Mouse (Mus musculus): ENCODE data around the gene Gltpd2.
"Not testable (repeated sequence)": the region's sequence is repeated elsewhere in the genome, so short reads cannot be mapped to it uniquely, and the experiment has no call there.

Gene Gltpd2

DNA sequence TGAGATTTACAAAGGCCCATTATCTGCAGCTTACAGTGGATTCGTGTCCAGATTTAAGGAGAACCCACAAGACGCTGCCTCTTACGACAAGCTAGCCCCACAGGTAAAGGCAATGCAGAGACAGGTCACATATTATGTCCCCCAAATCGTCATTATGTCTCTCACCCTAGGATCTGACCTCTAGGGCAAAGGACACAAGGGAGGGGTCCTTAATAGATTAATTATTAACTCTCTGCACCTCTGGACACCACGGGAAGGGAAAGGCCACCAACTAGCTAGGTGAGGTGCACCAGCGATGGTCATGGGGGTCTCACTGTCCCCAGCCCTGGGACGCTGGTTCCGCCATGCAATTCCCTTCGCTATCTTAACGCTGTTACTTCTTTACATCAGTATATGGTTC lies at the start of gene Gltpd2:
TSS of gene Gltpd2 (plus strand) at position 274 of the 400 bp plus-strand sequence.
- DNase-seq: no peak

DNA sequence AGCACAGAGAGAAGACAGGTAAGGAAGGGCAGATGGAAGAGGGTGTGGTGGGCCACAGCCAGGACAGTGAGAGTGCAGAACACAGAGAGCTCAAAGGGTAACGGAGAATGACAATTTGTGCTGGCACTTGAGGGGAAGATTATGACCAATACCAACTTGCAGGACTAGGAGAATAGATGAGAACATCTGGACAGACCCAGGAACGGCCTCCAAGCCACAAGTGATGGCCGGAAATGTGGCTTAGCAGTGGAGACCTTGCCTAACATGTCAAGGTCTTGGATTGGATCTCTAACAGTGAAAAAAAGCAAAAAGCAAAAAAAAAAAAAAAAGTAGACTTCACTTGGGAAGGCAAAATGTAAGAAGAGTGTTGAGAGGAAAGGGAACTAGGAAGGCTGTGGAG lies 49.2 kb upstream of the Gltpd2 start:
- no peak for DNase-seq

DNA sequence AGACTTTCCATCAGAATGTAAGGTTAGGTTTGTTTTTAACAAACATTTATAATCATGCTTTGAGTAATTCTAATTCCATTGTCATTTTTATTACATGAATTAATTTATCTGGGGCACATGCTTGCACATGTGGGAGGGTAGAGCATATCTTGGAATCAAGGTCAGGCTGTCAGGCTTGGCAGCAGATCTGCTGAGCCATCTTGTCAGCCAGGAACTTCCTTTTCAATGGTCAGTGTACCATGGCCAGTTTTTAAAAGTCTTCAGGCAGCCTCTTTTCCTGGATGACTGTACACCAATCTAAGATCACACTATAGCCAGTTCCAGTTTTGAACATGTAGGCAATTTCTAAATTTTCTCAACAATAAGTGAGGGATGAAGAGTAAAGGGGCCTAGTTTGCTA lies 46.3 kb upstream of the Gltpd2 start:
- DNase-seq: peak; percentile 84

DNA sequence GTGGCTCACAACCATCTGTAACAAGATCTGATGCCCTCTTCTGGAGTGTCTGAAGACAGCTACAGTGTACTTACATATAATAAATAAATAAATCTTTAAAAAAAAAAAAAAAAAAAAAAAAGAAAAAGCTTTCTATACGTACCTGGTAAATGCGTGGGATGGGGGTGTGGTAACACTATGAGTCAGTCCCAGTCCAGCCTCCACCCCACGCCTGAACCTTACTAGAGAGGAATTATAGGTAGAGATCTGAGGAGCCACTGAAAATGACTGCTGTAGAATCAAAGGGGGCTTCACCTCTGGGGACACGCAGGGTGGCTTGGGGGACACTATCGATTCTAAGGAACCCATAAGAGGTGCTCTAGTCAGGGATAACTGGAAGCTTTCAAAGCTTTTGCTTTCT lies 45.7 kb upstream of the Gltpd2 start:
- DNase-seq: not testable (repeated sequence)

DNA sequence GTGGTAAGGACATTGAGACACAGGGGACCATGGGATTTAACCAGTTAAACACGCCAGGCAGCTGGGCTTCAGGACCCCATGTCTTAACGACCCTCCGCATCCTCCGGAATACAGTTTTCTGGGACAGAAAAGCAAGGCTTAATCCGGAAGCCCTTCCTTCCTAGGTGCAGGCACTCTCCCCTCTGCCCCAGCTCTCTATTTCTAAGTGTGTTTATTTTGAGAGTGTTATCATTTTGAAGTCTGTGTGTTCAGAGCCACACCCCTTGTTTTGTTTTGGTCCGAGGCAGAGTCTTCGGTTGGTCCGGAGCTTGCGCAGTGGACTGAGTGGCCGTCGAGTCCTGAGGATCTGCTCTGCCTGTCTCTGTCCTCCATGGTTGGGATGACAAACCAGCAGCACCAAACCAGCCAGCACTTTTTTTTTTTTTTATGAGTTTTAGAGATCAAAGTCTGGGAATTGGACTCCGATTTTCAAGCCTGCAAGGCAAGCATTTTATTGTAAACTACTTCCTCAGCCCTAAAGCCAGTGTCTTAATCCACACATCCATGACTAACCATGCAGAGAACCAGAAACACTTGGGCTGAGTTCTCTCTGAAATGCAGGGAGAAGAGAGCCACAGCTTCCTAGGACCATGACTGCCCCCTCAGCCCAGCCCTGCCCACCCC lies 44.0 kb upstream of the Gltpd2 start:
- peak; percentile 86 for DNase-seq

DNA sequence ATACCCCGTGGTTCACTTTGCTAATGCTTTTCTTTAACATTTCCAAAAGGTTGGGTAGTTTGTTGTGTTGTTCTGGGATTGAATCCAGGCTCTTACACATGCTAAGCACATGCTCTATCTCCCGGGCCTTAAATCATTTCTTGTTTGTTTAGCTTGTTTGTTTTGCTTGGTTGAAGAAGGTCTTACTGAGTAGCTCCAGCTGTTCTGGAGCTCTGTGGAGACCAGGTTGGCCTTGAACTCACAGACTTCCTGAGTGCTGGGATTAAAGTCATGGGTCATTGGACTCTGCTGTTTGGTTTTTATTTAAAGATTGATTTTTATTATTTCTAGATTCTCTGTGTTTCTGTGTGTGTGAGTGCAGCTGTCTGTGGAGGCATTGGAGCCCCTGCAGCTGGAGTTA lies 33.5 kb upstream of the Gltpd2 start:
- DNase-seq: no peak

DNA sequence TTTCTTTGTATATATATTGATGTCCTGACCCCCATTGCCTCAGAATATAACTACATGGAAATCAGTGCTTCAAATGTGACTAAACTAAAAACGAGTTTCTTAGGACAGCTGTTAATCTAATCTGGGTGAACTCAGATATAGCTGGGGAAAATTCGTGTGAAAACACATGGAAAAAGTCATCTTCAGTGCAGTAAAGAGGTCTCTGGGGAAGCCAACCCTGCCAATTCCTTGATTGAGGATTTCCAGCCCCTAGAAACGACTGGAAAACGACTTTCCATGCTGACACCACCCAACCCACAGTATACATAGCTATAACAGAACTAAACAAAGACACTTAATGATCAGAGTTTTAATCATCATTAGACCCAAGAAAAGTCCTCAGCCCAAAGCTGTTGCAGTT lies 31.2 kb upstream of the Gltpd2 start:
- no peak for DNase-seq

DNA sequence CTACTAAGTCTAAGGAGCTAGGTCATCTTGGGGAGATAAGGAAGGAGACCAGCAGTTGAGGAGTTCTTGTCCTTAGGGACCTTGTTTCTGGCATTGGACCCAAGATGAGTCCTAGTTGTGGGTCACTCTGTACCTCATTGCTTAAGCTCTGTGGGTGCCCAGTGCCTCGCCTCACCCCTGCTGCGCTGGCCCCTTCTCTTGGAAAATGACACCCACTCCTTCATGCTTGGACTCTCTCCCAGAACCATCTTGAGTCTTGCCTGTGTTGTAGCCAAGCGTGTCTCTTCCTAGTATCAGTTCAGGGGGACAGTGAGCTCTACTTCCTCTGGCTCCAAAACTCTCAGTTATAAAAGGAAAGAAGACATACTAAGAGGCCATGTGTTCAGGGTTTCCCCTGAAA lies 29.9 kb upstream of the Gltpd2 start:
- DNase-seq: no peak

DNA sequence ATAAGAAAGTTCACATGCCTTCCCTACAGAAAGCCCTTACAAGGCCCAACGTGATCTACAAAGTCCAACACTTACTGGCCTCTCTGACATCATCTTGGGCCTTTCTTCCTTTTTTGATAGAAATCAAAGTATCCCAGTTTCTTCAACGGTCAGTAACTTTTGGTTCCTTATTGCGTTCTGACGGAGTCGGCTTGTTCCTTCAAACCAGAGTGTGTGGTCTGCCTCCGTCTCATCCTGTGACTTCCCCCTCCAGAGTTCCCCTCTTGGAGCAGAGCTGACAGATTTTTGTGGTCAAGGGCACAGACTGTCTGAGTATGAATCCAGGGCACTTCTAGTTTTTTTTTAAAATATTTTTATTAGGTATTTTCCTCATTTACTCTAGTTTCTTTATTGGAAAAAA lies 29.3 kb upstream of the Gltpd2 start:
- DNase-seq: no peak

DNA sequence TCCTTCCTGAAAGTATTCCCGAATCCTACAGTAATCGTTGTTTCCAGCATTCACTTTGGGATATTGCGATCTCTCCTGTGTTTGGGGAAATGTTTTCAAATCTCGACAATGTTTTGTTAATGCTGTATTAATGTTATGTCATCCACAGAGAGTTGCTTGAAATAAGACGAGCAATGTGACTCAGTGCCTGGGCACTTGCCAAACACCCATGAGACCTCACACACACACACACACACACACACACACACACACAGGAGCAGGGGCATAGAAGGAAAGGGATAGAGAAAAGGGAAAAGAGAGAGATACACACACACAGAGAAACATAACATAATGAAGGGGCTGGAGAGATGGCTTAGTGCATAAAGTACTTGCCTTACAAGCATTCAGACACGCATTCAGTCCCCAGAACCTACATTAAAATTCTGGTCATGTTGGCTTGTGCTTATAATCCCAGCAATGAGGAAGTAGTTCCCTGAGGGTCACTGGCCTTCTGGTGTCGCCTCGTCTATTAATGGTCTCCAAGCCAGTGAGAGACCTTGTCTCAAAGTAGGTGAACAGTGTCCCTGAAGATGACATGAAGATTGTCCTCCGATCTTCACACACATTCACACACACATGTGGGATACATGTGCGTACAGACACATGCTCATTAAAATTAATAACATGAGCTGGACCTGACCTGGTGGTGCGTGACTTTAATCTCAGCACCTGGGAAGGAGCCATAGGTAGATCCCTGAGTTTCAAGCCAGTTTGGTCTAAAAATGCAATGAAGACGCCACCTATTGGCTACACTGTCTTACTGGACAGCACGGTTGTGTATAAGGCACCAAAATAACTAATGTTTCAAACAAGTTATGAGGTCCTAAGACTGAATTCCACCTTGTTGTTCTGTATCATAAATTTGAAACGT lies 19.2 kb upstream of the Gltpd2 start:
- peak; percentile 69 for DNase-seq

DNA sequence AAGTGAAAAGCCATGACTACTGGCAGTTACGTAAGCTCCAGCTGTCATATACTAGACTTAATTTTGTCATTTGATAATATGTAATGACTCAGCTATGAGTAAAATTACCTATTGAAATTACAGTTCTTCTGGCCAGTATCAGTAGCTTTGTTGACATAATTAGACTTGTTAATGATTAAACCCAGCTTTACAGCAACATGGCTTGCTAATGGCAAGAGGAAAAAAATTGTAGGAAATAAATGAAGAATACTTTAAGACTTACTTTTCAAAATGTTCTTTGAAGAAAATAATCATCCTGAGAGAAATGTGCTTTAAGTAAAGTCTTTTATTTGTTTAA lies 18.6 kb upstream of the Gltpd2 start:
- no peak for DNase-seq

DNA sequence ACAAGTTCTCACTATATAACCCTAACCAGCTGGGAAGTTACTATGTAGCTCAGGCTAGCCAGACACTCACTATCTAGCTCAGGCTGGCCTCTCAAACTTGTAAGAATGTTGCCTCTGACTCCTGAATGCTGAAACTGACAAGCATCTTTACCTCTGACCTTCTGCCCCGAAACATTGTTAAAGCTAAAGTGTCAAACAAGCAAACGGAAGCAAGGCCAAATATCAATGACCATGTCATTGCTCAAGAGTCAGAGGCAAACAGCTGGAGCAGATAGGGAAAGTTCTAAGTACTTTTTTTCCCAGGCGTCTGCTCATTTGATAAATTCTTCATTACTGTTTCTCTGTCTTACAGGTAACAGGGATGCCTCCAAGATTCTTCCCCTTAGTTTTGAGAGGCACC lies 17.0 kb upstream of the Gltpd2 start:
- no peak for DNase-seq

DNA sequence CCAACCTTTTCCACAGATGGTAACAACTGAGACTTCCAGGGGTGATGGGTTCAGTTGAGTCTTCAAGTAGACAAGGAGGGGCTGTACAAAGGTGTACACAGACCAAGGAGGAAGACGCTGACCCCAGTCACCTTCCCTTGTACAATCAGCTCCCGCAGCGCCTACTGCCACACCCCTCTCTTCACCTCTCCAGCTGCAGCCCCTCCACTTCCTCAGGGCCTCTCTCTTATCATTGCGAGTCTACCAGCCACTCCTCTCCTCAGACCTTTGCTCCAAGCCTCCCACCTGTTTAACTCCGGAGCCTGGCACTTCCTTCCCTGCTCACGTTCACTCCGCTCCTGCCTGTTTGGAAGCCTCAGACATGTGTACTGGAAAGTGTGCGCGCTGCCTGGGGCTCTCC lies 14.0 kb upstream of the Gltpd2 start, which contains the start of gene Tm4sf5:
TSS of gene Tm4sf5 (plus strand) at position 275 of the 400 bp plus-strand sequence.
- DNase-seq: no peak

DNA sequence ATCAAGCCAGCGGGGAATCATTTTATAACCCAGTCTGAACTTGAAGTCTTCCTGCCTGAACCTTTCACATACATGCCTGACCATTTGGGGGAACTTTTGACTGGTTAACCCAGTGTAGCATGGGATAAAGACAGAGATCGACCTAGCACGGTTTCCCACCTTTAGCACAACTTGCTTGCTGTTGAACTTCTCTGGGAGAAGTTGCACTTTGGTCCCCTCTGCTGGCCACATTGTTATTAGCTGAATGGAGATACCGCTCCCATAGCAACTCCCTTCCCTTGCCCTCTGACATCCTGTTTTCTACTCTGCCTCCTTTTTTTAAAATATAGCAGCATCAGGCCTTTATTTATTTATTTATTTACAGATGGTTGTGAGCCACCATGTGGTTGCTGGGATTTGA lies 12.6 kb upstream of the Gltpd2 start:
- DNase-seq: peak; percentile 85

DNA sequence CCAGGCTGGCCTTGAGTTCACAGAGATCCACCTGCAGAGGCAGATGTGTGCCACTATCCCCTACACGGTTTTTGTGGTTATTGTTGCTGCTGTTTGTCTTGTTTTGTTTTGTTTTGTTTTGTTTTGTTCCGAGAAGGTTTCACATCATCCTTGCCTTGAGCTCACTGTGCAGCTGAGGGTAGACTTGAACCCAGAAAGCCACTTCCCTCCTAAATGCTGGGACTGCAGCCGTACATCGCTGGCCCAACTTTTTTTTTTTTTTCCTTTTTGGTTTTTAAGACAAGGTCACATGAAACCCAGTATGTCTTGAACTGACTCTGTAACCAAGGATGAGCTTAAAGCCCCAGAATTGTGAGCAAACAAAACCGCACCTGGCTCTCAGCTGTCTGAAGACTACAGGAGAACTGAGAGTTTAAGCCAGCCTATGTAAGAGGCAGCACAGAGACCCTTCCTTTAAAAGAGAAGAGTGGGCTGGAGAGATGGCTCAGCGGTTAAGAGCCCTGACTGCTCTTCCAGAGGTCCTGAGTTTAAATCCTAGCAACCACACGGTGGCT lies 12.0 kb upstream of the Gltpd2 start:
- no peak for DNase-seq

DNA sequence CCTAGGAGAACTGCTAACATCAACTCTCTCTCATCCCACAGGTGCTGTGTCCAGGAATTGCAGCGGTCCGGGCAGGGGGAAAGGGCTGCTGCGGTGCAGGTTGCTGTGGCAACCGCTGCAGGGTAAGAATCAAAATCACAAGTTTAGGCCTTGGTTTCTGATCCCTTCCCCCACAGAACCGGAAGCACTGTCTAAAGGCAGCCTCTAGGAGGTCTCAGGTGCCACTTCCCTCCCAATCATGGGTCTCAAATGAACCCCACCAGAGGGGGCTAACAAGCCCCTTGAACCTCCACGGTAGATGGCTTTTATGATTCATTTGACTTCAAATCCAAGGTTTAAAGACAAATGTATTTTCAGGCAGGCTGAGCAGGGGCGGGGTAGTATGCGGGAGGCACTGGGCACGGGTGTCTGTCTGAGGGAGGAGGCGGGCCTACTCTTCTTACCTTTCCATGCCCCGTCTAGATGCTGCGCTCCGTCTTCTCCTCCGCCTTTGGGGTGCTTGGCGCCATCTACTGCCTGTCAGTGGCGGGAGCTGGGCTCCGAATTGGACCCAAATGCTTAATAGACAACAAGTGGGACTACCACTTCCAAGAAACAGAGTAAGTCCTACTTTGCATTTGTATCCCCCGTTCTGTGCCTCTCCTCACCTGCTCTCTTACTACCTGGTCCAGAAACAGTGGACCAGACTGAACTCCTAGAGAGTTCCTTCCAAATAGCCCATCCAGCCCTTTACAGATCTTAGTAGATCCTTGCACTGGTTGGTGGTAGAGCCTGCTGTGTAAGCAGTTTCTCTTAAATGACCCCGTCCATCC lies 9.0 kb upstream of the Gltpd2 start:
- DNase-seq: peak; percentile 64

DNA sequence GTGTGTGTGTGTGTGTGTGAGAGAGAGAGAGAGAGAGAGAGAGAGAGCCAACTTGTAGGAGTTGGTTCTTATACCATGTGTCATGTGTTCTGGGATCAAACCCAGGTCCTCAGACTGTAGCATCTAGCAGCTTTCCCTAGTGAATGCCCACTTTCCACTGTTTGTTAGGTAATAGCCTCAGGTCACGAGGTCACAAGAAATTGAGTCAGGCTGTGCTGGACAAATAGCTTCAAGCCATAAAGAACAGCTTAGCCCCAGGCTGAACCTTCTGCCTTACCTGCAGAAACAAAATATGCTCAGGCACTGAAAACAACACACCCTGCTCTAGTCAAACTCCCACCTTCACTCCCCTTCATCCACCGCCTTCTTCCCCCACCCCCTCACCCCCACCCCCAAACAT lies 7.8 kb upstream of the Gltpd2 start:
- DNase-seq: no peak

DNA sequence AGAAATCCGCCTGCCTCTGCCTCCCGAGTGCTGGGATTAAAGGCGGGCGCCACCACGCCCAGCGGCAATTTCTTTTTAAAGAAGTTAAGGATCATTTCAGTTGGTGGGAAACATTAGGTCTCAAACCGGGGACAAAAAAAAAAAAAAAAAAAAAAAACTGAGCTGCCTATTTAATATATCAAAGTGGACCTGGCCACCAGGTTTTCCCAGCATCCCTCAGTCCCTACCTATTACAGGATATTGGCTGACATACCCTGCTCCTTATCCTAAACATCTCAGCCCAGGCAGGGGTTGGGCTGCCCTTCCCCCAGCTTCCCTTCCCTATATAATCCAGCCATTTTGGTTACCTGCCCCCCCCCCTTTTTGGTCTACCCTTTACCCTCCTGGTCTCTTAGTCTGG lies 7.2 kb upstream of the Gltpd2 start:
- no peak for DNase-seq

DNA sequence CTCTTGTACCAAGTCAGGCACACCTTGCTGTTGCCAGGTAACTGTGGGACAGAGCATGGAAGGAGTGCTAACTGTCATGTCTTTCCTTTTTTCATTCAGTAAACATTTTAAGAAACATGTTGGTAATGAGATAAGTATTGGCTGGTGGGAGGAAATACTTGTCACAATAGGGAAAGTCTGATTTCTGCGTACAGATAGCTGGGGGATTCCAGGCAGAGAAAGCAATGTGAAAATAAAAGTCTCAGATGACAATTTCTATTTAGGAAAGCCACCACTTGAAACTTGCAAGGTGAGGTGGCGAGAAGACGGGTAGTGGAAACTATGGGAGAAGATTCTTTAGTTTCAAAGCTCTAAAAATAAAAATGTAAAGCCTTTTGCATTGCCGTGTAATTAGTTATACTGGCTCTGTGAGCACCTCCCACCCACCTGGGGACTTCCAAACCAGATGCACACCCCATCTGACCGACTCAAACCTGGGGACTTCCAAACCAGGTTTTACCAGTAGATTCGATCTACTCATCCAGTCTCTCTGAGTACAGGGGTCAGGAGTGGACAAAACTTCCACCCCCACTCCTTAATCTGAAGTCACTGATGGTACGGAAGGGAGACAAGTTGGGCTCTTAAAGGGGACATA lies 6.2 kb upstream of the Gltpd2 start:
- DNase-seq: no peak

DNA sequence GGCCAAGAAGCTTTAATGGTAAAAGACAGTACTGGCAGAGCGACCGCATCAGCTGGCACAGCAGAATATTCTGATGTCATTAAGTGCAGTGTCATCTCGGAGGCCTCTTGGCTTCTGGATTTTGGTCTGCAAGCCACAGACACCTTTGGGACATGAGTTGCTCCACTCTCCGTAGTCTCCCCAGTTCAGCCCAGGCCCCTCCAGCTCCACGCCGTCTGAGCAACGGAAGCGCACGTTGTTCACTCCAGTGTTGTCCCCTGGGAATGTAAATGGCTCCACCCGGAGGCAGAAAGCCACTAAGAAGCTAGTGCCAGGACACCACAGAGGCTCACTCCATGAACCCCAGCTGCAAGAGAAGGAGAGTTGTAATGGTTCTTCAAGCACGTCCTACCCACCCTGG lies 5.5 kb upstream of the Gltpd2 start:
- no peak for DNase-seq

DNA sequence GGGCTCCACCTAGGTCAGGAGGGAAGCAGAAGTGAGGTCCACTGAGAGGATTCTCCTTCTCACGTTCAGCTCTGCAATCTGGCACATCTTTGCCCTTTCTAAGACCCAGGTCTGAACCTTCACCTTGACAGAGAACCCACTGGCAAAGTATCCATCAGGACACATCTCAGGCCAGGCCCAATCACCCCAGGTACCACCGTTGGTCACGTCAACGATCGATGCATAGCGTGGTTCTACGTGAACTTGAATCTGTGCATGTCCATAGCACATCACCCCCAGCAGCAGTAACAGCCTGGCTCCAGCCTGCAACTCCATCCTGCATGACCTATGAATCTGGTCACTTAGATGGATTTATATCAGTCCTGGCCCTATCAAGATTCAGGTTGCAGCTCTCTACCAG lies 4.7 kb upstream of the Gltpd2 start, which contains the start of gene Vmo1:
TSS of gene Vmo1 (minus strand) at position 329 of the 400 bp plus-strand sequence.
- no peak for DNase-seq

DNA sequence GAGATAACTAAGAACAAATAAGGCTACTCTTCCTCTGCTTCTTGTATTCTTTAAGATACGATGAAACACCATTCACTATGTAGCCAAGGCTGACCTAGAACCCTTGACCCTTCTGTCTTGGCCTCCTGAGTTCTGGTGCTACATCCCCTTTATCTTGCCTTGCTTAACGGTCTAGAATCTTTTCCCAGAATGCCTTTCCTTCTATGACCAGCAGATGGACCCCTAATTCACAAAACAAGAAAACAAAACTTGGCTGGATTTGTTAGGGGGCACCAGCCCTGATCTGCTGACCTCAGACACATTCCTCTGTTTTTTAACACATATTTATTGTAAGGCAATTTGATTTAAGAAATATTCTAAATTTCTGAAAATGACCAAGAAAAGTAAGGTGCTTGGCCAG lies 2.6 kb upstream of the Gltpd2 start:
- peak; percentile 72 for DNase-seq

DNA sequence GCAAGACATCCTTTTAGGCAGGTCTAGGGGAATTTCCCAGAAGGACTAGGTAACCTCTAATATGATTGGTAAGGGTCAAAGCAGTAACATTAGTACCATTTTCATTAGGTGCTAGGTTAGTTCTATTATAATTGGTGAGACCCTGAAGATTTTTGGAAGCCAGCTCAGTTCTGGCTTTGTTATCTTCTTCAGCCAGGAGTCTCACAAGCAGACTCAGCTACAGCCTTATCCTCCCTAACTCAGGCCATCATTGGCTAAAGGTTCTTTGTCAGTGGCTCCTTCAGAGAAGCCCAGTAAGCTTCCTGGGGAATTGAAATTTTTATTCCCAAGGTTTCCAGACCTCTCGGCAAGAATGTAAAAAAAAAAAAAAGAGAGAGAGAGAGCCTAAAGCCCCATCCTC lies 560 bp upstream of the Gltpd2 start:
- no peak for DNase-seq
